Mouse (Mus musculus): ENCODE data around the gene Clip3. TPM values are rescaled to one million over a fixed set of nuclear protein-coding genes. Genes with fewer than 3 reads are reported as not detected.

The Clip3 gene
- polyA plus RNA-seq (2016; fragmentation: Nextera tagmentation; extraction: Ambion mirVana), result 52.8 and 53.1 TPM in 2 replicates

DNA sequence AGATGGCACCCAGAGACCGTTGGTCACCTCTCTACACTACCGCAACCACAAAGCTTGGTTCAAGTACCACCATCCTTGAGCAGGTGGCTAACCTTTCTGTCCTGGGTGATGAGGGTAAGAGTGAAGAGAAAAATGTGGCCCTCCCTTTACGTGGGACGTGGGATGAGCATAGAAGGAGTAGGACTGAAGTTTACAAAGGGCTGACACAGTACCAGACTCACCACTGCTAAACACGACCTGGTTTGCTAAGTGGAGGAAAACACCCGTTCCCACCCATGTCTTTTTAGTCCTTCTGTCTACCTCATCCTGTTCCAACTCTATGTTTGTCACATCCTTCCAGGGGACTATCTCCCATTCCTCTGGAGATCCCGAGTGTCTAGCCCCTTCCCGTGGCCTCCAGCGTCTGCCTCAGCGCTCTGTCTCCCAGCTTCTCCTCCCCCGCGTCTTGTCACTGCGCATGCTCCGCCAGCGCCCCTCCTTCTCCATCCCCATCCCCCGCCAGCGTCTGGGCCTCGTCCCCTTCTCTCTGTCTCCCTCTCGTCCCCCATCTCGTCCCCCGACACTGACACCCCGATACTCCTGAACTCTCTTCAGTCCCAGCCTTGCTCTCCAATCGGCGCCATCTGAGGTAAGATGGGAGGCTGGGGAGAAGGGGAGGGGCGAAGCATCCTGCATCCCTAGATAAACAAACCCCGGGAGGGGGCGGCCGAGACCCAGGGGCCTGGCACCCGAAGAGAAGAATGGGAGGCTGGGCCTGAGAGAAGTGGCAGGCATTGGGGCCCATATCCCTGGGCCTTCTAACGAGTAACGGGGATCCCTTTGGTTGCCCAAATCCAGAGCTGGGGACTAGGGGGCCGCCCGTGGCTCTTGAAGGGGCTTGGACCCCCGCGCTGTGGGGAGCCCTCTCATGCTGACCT is at the start of gene Clip3:
Clip3 (plus strand) TSS at position 514 of the 917 bp plus-strand sequence.
- Histone ChIP-seq H3K27me3 (ENCODE audit: poor library complexity, severe bottlenecking) (peaks cover 13% of the 10 kb centered on the region; the same call in 1 of the 2 replicates), H3K4me3 (peak within 1 kb of the TSS; percentile 93), H3K36me3 (replicated peaks) (peaks cover 38% of the 10 kb centered on the region), H3K9me3 (no peaks in the 10 kb centered on the region), H3K27ac (peak within 1 kb of the TSS; percentile 94), H3K4me1 (peaks cover 38% of the 10 kb centered on the region)
- WGBS, result 7% methylated on average over 35 of the region's 35 CpGs
- peak; percentile 81 for DNase-seq (ENCODE audit: extremely low spot score, low spot score)

GRCm38 (mm10) chr7:30251956-30252954 is 39.3 kb upstream of the Clip3 start:
- H3K27ac ChIP-seq, result no peak overlapping the region
- no peak for DNase-seq (ENCODE audit: extremely low spot score, low spot score)
- H3K4me1 ChIP-seq, result no peaks in the 10 kb centered on the region
- WGBS, result 88% methylated on average over 12 of the region's 12 CpGs
- no peaks in the 10 kb centered on the region for H3K27me3 ChIP-seq (ENCODE audit: poor library complexity, severe bottlenecking)
- no peaks in the 10 kb centered on the region for H3K9me3 ChIP-seq
- no peak overlapping the region for H3K4me3 ChIP-seq
- H3K36me3 ChIP-seq (replicated peaks), result peaks cover 86% of the 10 kb centered on the region

DNA sequence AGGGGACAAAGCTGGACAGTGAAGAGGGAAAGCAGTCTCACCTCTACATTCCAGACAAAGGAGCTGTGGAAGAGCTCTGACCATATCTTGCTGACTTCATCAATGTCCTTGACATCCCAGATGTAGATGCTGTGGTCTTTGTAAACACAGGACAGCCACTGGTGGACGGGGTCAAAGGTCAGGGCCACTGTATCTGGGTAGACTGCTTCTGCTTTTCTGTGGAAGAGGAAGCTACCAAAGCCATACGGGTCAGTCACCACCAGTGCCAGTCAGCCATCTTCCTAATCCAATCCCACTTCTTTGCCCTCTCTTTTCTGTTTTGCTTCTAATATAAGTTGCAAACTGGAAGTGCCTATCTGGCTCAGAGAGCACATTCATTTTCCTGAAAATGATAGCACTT is 26.5 kb upstream of the Clip3 start:
- no peak overlapping the region for H3K4me3 ChIP-seq
- no peak overlapping the region for H3K27ac ChIP-seq
- WGBS, result 86% methylated on average over 2 of the region's 2 CpGs
- DNase-seq (ENCODE audit: extremely low spot score, low spot score), result no peak
- no peaks in the 10 kb centered on the region for H3K27me3 ChIP-seq (ENCODE audit: poor library complexity, severe bottlenecking)
- H3K36me3 ChIP-seq (replicated peaks), result peaks cover 82% of the 10 kb centered on the region
- no peaks in the 10 kb centered on the region for H3K4me1 ChIP-seq
- H3K9me3 ChIP-seq, result no peaks in the 10 kb centered on the region

DNA sequence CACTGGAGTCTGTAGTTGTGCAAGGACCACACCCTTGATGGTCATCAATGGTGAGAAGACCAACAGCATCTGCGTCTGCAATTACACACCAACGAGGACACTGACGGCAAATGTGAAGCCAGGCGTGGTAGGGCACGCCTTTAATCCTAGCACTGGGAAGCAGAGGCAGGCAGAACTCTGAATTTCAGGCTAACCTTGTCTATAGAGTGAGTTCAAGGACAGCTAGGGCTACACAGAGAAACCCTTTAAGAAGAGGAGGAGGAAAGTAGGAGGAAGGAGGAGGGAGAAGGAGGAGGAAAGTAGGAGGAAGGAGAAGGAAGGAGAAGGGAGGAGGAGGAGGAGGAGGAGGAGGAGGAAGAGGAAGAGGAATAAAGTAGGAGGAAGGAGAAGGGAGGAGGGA is 26.0 kb upstream of the Clip3 start:
- Histone ChIP-seq H3K27me3 (ENCODE audit: poor library complexity, severe bottlenecking) (no peaks in the 10 kb centered on the region), H3K4me3 (no peak overlapping the region), H3K9me3 (no peaks in the 10 kb centered on the region), H3K36me3 (replicated peaks) (peaks cover 83% of the 10 kb centered on the region), H3K27ac (no peak overlapping the region), H3K4me1 (no peaks in the 10 kb centered on the region)
- whole genome bisulfite sequencing, result 94% methylated on average over 5 of the region's 5 CpGs
- no peak for DNase-seq (ENCODE audit: extremely low spot score, low spot score)

DNA sequence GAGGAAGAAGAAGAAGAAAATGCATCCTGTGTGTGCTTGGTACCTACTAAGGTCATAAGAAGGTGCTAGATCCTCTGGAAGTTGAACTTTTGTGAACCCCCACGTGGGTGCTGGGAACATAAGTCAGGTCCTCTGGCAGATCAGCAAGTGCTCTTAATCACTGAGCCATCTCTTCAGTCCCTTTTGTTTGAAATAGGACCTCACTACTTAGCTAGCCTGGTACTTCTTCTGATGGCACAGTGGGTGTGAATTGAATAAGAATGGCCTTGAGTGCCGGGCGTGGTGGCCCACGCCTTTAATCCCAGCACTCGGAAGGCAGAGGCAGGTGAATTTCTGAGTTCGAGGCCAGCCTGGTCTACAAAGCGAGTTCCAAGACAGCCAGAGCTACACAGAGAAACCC is 25.6 kb upstream of the Clip3 start:
- H3K27me3 ChIP-seq (ENCODE audit: poor library complexity, severe bottlenecking), result no peaks in the 10 kb centered on the region
- no peaks in the 10 kb centered on the region for H3K9me3 ChIP-seq
- 89% methylated on average over 7 of the region's 7 CpGs for WGBS
- no peak overlapping the region for H3K4me3 ChIP-seq
- no peak for DNase-seq (ENCODE audit: extremely low spot score, low spot score)
- H3K4me1 ChIP-seq, result no peaks in the 10 kb centered on the region
- H3K27ac ChIP-seq, result no peak overlapping the region
- peaks cover 84% of the 10 kb centered on the region for H3K36me3 ChIP-seq (replicated peaks)

DNA sequence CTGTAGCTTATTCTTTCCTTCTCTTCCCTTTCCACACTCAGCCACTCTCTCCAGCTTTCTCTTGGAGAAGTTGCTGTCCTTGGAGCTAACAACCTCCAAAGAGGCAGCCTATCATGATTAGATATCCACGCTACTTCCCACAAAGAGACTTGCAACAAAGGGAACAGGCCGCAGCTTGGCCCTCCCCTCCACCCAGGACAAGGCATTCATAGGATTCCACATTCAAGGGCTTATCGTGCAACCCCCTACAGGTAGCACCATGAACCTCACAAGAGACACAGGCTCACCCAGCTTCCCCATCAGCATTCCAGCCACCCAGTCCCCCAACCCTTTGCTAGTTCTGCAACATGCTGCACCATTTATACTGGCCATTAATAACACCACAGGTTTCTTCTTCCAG is 24.7 kb upstream of the Clip3 start:
- no peaks in the 10 kb centered on the region for H3K9me3 ChIP-seq
- no peak overlapping the region for H3K27ac ChIP-seq
- no peak overlapping the region for H3K4me3 ChIP-seq
- H3K36me3 ChIP-seq (replicated peaks), result peaks cover 84% of the 10 kb centered on the region
- H3K4me1 ChIP-seq, result no peaks in the 10 kb centered on the region
- WGBS, result 89% methylated on average over 3 of the region's 3 CpGs
- H3K27me3 ChIP-seq (ENCODE audit: poor library complexity, severe bottlenecking), result no peaks in the 10 kb centered on the region
- no peak for DNase-seq (ENCODE audit: extremely low spot score, low spot score)

- no peak overlapping the region for H3K4me3 ChIP-seq
- no peaks in the 10 kb centered on the region for H3K9me3 ChIP-seq
- H3K4me1 ChIP-seq, result no peaks in the 10 kb centered on the region
- no peaks in the 10 kb centered on the region for H3K27me3 ChIP-seq (ENCODE audit: poor library complexity, severe bottlenecking)
- WGBS, result 94% methylated on average over 4 of the region's 4 CpGs
- H3K36me3 ChIP-seq (replicated peaks), result peaks cover 84% of the 10 kb centered on the region
- no peak for DNase-seq (ENCODE audit: extremely low spot score, low spot score)
- no peak overlapping the region for H3K27ac ChIP-seq
Observed at GRCm38 (mm10) chr7:30269641-30270040, 21.9 kb upstream of the Clip3 start.

- Histone ChIP-seq H3K27ac (no peak overlapping the region), H3K9me3 (no peaks in the 10 kb centered on the region), H3K27me3 (ENCODE audit: poor library complexity, severe bottlenecking) (no peaks in the 10 kb centered on the region), H3K4me3 (no peak overlapping the region), H3K36me3 (replicated peaks) (peaks cover 40% of the 10 kb centered on the region), H3K4me1 (peaks cover 7% of the 10 kb centered on the region)
- WGBS, result 85% methylated on average over 6 of the region's 6 CpGs
- no peak for DNase-seq (ENCODE audit: extremely low spot score, low spot score)
Observed at GRCm38 (mm10) chr7:30274383-30274782, 17.1 kb upstream of the Clip3 start.

GRCm38 (mm10) chr7:30278911-30279310 is 12.6 kb upstream of the Clip3 start:
- H3K4me3 ChIP-seq, result peak overlapping the region; percentile 87; the same call in 1 of the 2 replicates
- no peak for DNase-seq (ENCODE audit: extremely low spot score, low spot score)
- H3K27ac ChIP-seq, result no peak overlapping the region
- H3K9me3 ChIP-seq, result no peaks in the 10 kb centered on the region
- H3K36me3 ChIP-seq (replicated peaks), result no peaks in the 10 kb centered on the region
- whole genome bisulfite sequencing, result 59% methylated on average over 2 of the region's 2 CpGs
- peaks cover 20% of the 10 kb centered on the region for H3K4me1 ChIP-seq
- no peaks in the 10 kb centered on the region for H3K27me3 ChIP-seq (ENCODE audit: poor library complexity, severe bottlenecking)

GRCm38 (mm10) chr7:30279536-30279935 is 12.0 kb upstream of the Clip3 start:
- peak overlapping the region; percentile 87 for H3K4me3 ChIP-seq
- DNase-seq (ENCODE audit: extremely low spot score, low spot score), result peak; percentile 33
- H3K27me3 ChIP-seq (ENCODE audit: poor library complexity, severe bottlenecking), result no peaks in the 10 kb centered on the region
- H3K27ac ChIP-seq, result peak overlapping the region; percentile 92
- no peaks in the 10 kb centered on the region for H3K36me3 ChIP-seq (replicated peaks)
- peaks cover 20% of the 10 kb centered on the region for H3K4me1 ChIP-seq
- WGBS, result under 1% methylated on average over 6 of the region's 6 CpGs
- no peaks in the 10 kb centered on the region for H3K9me3 ChIP-seq

DNA sequence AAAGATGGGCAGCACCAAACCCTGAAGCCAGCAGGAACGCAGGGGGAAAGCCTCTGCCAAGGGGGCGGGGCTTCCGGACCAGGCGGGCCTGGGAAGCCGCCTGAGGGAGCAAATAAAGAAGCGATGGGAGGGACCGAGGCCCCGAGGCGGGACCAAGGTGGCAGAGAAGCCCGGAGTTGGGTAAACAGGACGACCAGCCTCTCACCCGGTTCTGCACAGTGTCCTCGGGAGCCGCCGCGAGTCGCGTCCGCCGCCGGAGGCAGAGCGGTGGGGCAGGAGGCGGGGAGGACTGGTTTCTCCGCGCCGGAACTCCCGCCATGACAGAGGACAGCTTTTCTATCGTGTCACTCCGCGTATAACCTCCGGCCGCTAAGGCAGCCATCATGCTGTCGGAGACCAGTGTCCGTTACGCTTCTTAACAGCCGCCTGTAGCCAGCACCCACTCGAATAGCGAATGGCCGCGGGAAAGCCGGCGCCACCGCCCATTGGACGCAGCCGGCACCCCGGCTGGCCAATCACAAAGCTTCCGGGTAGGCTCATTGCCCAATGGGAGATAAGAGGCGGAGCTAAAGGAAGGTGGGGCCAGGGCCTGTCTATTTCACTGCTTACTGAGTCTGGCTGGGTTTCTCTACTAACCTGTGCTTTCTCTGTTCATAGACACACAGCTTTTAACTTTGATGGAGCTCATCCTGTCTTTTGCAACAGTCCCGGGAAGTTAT is 11.4 kb upstream of the Clip3 start, which contains the start of the genes Thap8 and Wdr62:
Thap8 (plus strand) TSS at position 144 of the 719 bp plus-strand sequence.
Wdr62 (minus strand) TSS at position 469 of the 719 bp plus-strand sequence.
- WGBS, result under 1% methylated on average over 49 of the region's 49 CpGs
- Histone ChIP-seq H3K4me3 (peak within 1 kb of the TSS; percentile 87), H3K36me3 (replicated peaks) (no peaks in the 10 kb centered on the region), H3K9me3 (no peaks in the 10 kb centered on the region), H3K4me1 (peaks cover 20% of the 10 kb centered on the region), H3K27ac (peak within 1 kb of the TSS; percentile 92), H3K27me3 (ENCODE audit: poor library complexity, severe bottlenecking) (no peaks in the 10 kb centered on the region)
- peak; percentile 95 for DNase-seq (ENCODE audit: extremely low spot score, low spot score)

DNA sequence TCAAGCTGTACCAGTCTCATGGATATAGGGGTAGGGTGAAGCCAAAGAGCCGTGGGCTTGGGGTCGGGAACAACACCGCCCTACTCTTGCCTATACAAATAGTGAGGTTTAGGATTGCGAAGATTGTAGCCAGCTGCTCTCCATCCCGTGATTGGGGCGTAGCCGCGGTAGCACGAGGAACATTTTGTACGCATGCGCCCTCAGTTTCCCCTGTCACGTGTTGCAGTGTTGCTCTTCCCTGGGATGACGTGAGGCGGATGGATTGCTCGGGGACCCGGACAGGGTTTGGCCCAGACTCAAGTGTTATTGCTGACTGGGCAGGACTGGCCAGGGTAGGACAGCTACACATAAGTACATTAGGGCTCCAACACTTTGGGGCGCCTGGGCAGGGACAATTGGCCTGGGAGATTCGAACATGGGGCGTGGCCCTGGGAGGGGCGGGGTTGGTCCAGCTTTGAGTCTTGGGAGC is 10.8 kb upstream of the Clip3 start:
- peak overlapping the region; percentile 92 for H3K27ac ChIP-seq
- peak; percentile 80 for DNase-seq (ENCODE audit: extremely low spot score, low spot score)
- peaks cover 20% of the 10 kb centered on the region for H3K4me1 ChIP-seq
- H3K27me3 ChIP-seq (ENCODE audit: poor library complexity, severe bottlenecking), result no peaks in the 10 kb centered on the region
- no peaks in the 10 kb centered on the region for H3K36me3 ChIP-seq (replicated peaks)
- WGBS, result under 1% methylated on average over 20 of the region's 20 CpGs
- no peaks in the 10 kb centered on the region for H3K9me3 ChIP-seq
- peak overlapping the region; percentile 87 for H3K4me3 ChIP-seq

All from forebrain, embryonic 10.5 days (tissue).